Mouse (Mus musculus) lung, embryonic 16.5 days (tissue): ENCODE measurements around the gene Ddx10. TPM values are rescaled to one million over a fixed set of nuclear protein-coding genes. Genes with fewer than 3 reads are reported as not detected.
"Not testable (repeated sequence)": the region's sequence is repeated elsewhere in the genome, so short reads cannot be mapped to it uniquely, and the experiment has no call there.

Source experiments
- ATAC-seq: fragments of 200-750 bp; cut with Nextera tagmentation; 2 replicates; pipeline ENCODE4 v1.8.0; 2017; ENCODE audit warnings: low read depth, mild to moderate bottlenecking, moderate library complexity
- H3K27ac ChIP-seq: fragments of 300-500 bp; sonication (generic); 2 replicates; pipeline ENCODE4 v1.5.1; 2014; ENCODE audit warnings: mild to moderate bottlenecking, control low read depth, low read length
- H3K27me3 ChIP-seq: fragments of 300-500 bp; sonication (generic); 2 replicates; pipeline ENCODE4 v1.6.1; 2014; ENCODE audit warnings: low read depth, low read length, mixed read lengths; ENCODE audit not compliant: control insufficient read depth, insufficient read depth
- H3K36me3 ChIP-seq: fragments of 300-500 bp; sonication (generic); 2 replicates; pipeline ENCODE4 v1.6.1; 2014; ENCODE audit warnings: low read length; ENCODE audit not compliant: control insufficient read depth, insufficient read depth
- H3K4me1 ChIP-seq: fragments of 300-500 bp; sonication (generic); replicated peaks from 2 replicates; pipeline ENCODE4 v1.6.1; 2014; ENCODE audit warnings: low read length, mixed read lengths; ENCODE audit not compliant: control insufficient read depth, insufficient read depth
- H3K4me2 ChIP-seq: fragments of 300-500 bp; sonication (generic); 2 replicates; pipeline ENCODE4 v1.6.1; 2014; ENCODE audit warnings: low read depth, low read length, control low read depth
- H3K4me3 ChIP-seq: fragments of 300-500 bp; sonication (generic); 2 replicates; pipeline ENCODE4 v1.5.1; 2014; ENCODE audit warnings: mild to moderate bottlenecking, low read length, control low read depth
- H3K9ac ChIP-seq: fragments of 300-500 bp; sonication (generic); 2 replicates; pipeline ENCODE4 v1.6.1; 2014; ENCODE audit warnings: low read length, control low read depth
- H3K9me3 ChIP-seq: fragments of 300-500 bp; sonication (generic); 2 replicates; pipeline ENCODE4 v1.6.1; 2016; ENCODE audit warnings: low read length; ENCODE audit not compliant: control insufficient read depth
- WGBS: fragments of 180-500 bp; shearing (Covaris S2); extraction: QIAGEN DNeasy Blood & Tissue Kit; methylation state at CpG from one replicate; pipeline ENCODE4 v1.1.7; 2014; 5-methylcytosine and 5-hydroxymethylcytosine counted together
- polyA plus RNA-seq: library from polyadenylated mRNA; unstranded; fragments of >200 nt; fragmentation: Nextera tagmentation; extraction: Ambion mirVana; gene quantifications from 2 replicates; pipeline ENCODE4 v1.2.1, GENCODE M21; 2015

The Ddx10 gene
- polyA plus RNA-seq, 1 experiment from 2014 or later: 26.6 TPM

DNA sequence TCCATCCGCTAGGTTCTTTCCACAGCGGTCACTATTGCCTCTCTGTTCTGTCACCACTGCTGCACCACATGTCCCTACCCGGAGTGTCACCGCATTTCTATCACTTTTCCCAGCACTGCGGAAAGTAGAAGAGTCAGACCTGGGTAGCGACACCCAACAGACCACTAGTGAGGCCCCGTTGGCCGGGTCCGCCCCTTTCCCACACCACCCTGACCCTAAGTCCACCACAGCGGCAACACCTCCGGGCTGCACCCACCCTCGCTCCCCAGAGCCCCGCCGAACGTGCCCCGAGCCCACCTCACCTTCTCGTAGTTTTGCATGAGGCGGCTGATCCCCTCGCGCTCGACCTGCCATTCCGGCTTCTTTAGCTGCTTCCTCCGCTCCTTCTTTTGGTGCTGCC lies 337 bp downstream of the Ddx10 start:
- WGBS: under 1% methylated on average over 23 of the region's 23 CpGs
- Histone ChIP-seq H3K4me2 (peak overlapping the region; percentile 85), H3K4me3 (peak overlapping the region; percentile 95), H3K27ac (peak overlapping the region; percentile 52; the same call in 1 of the 2 replicates), H3K27me3 (no peaks in the 10 kb centered on the region), H3K36me3 (no peaks in the 10 kb centered on the region), H3K4me1 (peaks cover 9% of the 10 kb centered on the region), H3K9ac (peak overlapping the region; percentile 84), H3K9me3 (no peaks in the 10 kb centered on the region)
- ATAC-seq: peak; percentile 32

DNA sequence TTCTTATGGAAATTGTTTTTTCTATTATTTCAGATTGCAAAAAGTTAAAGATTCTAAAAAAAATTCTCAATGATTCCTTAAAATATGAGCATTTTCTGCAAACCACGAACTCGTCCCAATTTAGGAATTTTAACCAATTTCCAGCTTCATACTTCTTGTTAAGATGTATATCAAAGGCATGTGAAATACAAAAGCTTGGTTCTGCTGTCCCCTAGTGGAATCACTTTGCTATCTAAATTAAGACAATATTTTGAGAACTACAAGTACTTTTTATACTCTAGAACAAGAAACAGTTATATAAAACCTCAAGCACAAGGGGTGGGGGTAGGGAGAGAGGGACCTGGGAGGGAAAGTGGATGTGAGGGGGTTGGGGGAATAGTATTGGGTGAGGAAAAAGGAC lies 29.7 kb downstream of the Ddx10 start:
- Histone ChIP-seq H3K4me2 (no peak overlapping the region), H3K36me3 (no peaks in the 10 kb centered on the region), H3K9ac (no peak overlapping the region), H3K9me3 (no peaks in the 10 kb centered on the region), H3K4me3 (no peak overlapping the region), H3K27me3 (no peaks in the 10 kb centered on the region), H3K27ac (no peak overlapping the region), H3K4me1 (no peaks in the 10 kb centered on the region)
- no peak for ATAC-seq
- 75% methylated on average over 2 of the region's 2 CpGs for WGBS

DNA sequence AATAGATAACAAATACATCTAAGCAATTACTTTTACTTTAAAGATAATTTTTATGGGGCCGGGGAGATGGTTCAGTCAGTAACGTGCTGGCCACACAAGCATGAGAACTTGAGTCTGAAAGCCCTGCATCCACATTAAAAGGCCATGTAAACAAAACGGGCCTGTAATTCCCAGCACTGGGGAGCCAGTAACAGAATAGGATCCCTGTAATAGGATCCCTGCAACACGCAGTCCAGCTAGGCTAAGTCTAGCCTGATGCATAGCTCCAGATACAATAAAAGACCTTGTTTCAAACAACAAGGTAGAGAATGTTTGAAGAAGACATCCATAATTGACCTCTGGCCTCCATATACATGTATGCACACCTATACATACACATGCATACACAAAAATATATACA lies 39.6 kb downstream of the Ddx10 start:
- no peaks in the 10 kb centered on the region for H3K27me3 ChIP-seq
- H3K27ac ChIP-seq: no peak overlapping the region
- H3K36me3 ChIP-seq: 0 out of 2 replicates have a peak, but pooled peaks cover 3% of the 10 kb centered on the region
- H3K4me2 ChIP-seq: no peak overlapping the region
- H3K9me3 ChIP-seq: no peaks in the 10 kb centered on the region
- H3K9ac ChIP-seq: no peak overlapping the region
- WGBS: 77% methylated on average over 4 of the region's 4 CpGs
- H3K4me1 ChIP-seq: no peaks in the 10 kb centered on the region
- no peak overlapping the region for H3K4me3 ChIP-seq
- no peak for ATAC-seq

DNA sequence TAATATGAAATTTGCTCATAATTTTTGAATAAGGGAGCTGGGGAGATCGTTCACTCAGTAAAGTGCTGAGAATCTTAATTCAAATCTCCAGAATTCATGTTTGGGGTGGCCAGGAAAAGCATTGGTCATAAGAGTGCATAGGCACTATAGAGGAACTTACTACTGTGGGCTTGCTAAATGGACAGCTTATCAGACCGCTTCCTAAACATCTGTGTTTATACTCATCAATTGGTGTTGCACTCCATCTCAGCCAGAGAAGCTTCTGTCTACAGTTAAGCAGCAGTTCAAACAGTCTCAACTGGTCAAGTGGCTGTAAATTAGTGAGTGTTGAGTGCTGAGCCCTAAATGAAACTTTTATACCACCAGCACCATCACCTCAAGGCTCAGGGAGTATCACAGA lies 73.3 kb downstream of the Ddx10 start:
- H3K4me1 ChIP-seq: no peaks in the 10 kb centered on the region
- 68% methylated on average over 2 of the region's 2 CpGs for WGBS
- no peak for ATAC-seq
- no peaks in the 10 kb centered on the region for H3K36me3 ChIP-seq
- no peaks in the 10 kb centered on the region for H3K27me3 ChIP-seq
- H3K9ac ChIP-seq: no peak overlapping the region
- H3K4me2 ChIP-seq: no peak overlapping the region
- H3K4me3 ChIP-seq: no peak overlapping the region
- no peak overlapping the region for H3K27ac ChIP-seq
- no peaks in the 10 kb centered on the region for H3K9me3 ChIP-seq

DNA sequence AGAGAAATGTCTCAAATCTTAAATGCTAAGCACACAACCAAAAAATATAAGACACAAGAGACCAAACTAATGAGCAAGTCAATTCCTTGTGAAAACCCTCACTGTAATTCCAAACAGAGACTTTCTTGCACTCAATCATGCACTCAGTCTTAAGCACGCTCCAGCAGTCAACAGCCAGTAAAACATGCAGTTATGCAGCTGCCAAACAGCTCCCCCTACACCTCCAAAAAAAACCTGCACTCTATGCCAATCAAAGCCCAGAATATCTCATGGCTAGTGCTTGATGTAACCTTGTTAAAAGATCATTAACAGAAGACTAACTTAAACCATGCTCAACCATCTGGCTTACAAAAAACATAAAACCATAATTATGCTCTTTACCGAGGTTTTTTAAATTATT lies 74.6 kb downstream of the Ddx10 start:
- Histone ChIP-seq H3K9me3 (no peaks in the 10 kb centered on the region), H3K4me1 (no peaks in the 10 kb centered on the region), H3K27ac (no peak overlapping the region), H3K4me3 (no peak overlapping the region), H3K4me2 (no peak overlapping the region), H3K36me3 (no peaks in the 10 kb centered on the region), H3K9ac (no peak overlapping the region), H3K27me3 (no peaks in the 10 kb centered on the region)
- ATAC-seq: no peak
- 48% methylated on average over 2 of the region's 2 CpGs for WGBS

DNA sequence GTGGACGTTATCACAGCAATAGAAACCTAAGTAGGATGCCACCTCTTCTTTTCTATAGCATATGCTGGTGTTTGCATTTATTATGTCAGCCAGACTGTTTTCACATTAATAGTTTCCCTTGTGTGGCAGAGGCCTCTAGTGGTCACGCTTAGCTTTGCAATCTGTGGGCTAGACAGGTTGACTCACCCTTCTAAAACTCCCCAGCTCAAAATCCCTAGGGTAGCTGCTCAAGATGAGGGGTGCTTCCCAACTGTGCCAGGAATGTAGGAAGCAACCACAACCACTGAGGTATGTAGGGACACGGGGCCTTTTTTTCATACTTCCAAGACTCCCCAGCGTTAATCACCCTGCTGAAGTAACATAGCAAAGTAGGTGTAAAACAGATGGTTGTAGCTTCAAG lies 103.6 kb downstream of the Ddx10 start:
- Histone ChIP-seq H3K36me3 (no peaks in the 10 kb centered on the region), H3K4me2 (no peak overlapping the region), H3K27ac (no peak overlapping the region), H3K9me3 (no peaks in the 10 kb centered on the region), H3K27me3 (no peaks in the 10 kb centered on the region), H3K4me1 (no peaks in the 10 kb centered on the region), H3K9ac (no peak overlapping the region), H3K4me3 (no peak overlapping the region)
- ATAC-seq: no peak
- WGBS: 36% methylated on average over 4 of the region's 4 CpGs

DNA sequence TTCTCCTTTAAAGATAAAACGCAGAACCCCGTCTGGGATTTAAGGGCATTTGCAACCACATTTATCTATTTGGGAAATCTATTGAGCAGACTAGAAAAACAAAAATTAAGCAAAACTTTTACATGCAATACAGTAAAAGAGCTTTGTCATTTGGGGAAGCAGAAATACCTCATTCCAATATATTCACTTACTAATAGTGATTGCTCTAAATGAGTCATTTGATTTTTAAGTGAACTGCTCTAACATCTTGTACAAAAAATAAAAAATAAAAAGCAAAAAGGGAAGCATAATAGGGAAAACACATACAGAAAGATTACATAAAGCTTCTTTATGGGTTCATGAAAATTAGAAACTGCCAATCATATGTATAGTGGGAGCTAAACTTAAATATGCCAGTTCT lies 104.3 kb downstream of the Ddx10 start:
- Histone ChIP-seq H3K4me1 (no peaks in the 10 kb centered on the region), H3K4me3 (no peak overlapping the region), H3K27ac (no peak overlapping the region), H3K36me3 (no peaks in the 10 kb centered on the region), H3K4me2 (no peak overlapping the region), H3K9me3 (no peaks in the 10 kb centered on the region), H3K9ac (no peak overlapping the region), H3K27me3 (no peaks in the 10 kb centered on the region)
- ATAC-seq: no peak
- WGBS: 96% methylated on average over 2 of the region's 2 CpGs

DNA sequence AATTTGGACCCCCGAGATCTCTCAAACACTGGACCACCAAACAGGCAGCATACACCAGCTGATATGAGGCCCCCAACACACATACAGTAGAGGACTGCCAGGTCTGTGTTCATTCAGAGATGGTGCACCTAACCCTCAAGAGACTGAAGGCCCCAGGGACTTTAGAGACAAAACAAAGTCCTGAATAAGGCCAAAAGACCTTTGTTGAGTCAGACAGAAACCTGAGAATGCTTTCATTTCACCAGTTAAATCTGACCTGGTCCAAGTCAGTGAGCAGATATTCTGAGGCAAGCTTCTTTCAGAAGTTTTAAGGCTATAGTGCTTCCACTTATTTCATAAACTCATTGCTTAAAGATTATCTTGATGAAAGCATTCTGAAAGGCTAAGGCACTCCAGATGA lies 105.4 kb downstream of the Ddx10 start:
- H3K9me3 ChIP-seq, H3K4me1 ChIP-seq, H3K9ac ChIP-seq, ATAC-seq, H3K27ac ChIP-seq, H3K36me3 ChIP-seq, H3K4me2 ChIP-seq, H3K27me3 ChIP-seq, H3K4me3 ChIP-seq: not testable (repeated sequence)
- 100% methylated on average over 1 of the region's 1 CpGs for WGBS

DNA sequence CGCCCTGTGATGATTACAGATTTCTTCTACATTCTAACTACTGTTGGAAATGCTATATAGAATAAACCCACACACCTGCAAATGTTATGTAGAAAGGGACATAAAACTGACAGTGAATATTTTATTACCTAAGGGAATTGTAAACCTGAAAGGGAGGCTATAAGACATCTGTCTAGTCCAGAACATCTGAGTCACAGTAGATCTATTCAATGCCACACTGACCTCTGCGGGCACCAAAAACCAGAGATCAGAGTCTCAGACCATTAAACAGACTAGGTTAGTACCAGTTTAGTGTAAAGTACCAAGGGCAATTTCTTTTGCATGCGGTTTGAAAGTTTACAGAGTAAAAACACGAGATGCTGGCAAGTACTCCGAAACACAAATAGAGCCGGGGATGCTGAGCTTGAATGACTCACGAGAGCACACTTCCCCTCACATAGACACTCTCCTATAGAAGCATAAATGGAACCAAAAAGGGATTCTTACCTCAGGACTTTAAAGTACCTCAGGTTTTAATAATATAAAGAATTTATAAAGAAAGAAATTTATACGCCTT lies 107.2 kb downstream of the Ddx10 start:
- no peak for ATAC-seq
- H3K9ac ChIP-seq: no peak overlapping the region

DNA sequence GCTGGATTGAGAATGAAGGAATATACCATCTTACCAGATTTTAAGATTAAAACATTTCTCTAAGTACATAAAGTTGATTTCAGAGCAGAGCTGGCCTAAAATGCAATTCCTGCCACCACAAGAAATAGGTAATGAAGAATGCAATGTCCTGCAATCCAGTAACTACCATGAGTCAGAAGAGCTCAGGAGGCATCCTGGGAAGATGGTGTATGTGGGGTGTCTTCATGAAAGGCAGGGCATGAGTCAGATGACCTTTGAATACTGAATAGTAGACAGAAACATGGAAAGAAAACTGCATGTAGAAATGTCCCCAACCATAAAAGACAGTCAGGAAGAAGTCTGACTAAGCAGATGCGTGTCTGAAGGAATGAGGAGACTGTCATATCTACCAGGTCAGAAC lies 115.0 kb downstream of the Ddx10 start:
- H3K36me3 ChIP-seq: no peaks in the 10 kb centered on the region
- H3K27me3 ChIP-seq: no peaks in the 10 kb centered on the region
- H3K9ac ChIP-seq: no peak overlapping the region
- no peak overlapping the region for H3K4me3 ChIP-seq
- ATAC-seq: no peak
- H3K27ac ChIP-seq: no peak overlapping the region
- 100% methylated on average over 1 of the region's 1 CpGs for WGBS
- H3K9me3 ChIP-seq: no peaks in the 10 kb centered on the region
- no peaks in the 10 kb centered on the region for H3K4me1 ChIP-seq
- H3K4me2 ChIP-seq: no peak overlapping the region

More for the DNA sequence above, 107.2 kb downstream of the Ddx10 start:
- Histone ChIP-seq H3K4me3 (no peak overlapping the region), H3K9me3 (no peaks in the 10 kb centered on the region), H3K27ac (no peak overlapping the region), H3K4me2 (no peak overlapping the region), H3K4me1 (no peaks in the 10 kb centered on the region), H3K36me3 (no peaks in the 10 kb centered on the region), H3K27me3 (no peaks in the 10 kb centered on the region)
- WGBS: 86% methylated on average over 8 of the region's 8 CpGs
